Mouse (Mus musculus): ENCODE data around the gene Klf3. TPM values are rescaled to one million over a fixed set of nuclear protein-coding genes. Genes with fewer than 3 reads are reported as not detected.

Gene Klf3
- polyA plus RNA-seq, 2 experiments from 2014 or later, result 64.9 to 76.7 TPM

GRCm38 (mm10) chr5:64809864-64810263 is 6.7 kb downstream of the Klf3 start:
- ATAC-seq, result no peak

- no peak for ATAC-seq
These were observed 7.8 kb downstream of the Klf3 start for GRCm38 (mm10) chr5:64810860-64811499.

- peak; percentile 13 for ATAC-seq
These were observed 8.4 kb downstream of the Klf3 start for GRCm38 (mm10) chr5:64811500-64812123.

GRCm38 (mm10) chr5:64812124-64812982 is 9.2 kb downstream of the Klf3 start:
- ATAC-seq, result peak; percentile 37

- ATAC-seq, result no peak
These were observed 9.8 kb downstream of the Klf3 start for GRCm38 (mm10) chr5:64812983-64813304.

- ATAC-seq, result peak; percentile 22
These were observed 10.2 kb downstream of the Klf3 start for GRCm38 (mm10) chr5:64813361-64813760.

- ATAC-seq, result no peak
These were observed 11.2 kb downstream of the Klf3 start for GRCm38 (mm10) chr5:64814416-64814815.

GRCm38 (mm10) chr5:64815631-64816030 is 12.4 kb downstream of the Klf3 start:
- no peak for ATAC-seq

GRCm38 (mm10) chr5:64816290-64816973 is 13.2 kb downstream of the Klf3 start:
- ATAC-seq, result no peak

- no peak for ATAC-seq
These were observed 13.7 kb downstream of the Klf3 start for GRCm38 (mm10) chr5:64816974-64817296.

GRCm38 (mm10) chr5:64819390-64819789 is 16.2 kb downstream of the Klf3 start:
- peak; percentile 98 for ATAC-seq

- ATAC-seq, result no peak
These were observed 16.9 kb downstream of the Klf3 start for GRCm38 (mm10) chr5:64820138-64820537.

GRCm38 (mm10) chr5:64821294-64821693 is 18.1 kb downstream of the Klf3 start:
- no peak for ATAC-seq

- no peak for ATAC-seq
These were observed 18.8 kb downstream of the Klf3 start for GRCm38 (mm10) chr5:64821964-64822363.

GRCm38 (mm10) chr5:64823431-64823830 is 20.2 kb downstream of the Klf3 start:
- ATAC-seq, result no peak

- ATAC-seq, result no peak
These were observed 21.6 kb downstream of the Klf3 start for GRCm38 (mm10) chr5:64824765-64825164.

- no peak for ATAC-seq
These were observed 22.3 kb downstream of the Klf3 start for GRCm38 (mm10) chr5:64825496-64825895.

- ATAC-seq, result no peak
These were observed 24.0 kb downstream of the Klf3 start for GRCm38 (mm10) chr5:64827151-64827550.

- no peak for ATAC-seq
These were observed 25.1 kb downstream of the Klf3 start for GRCm38 (mm10) chr5:64828314-64828713.

GRCm38 (mm10) chr5:64829606-64830005 is 26.4 kb downstream of the Klf3 start:
- no peak for ATAC-seq

GRCm38 (mm10) chr5:64830773-64831172 is 27.6 kb downstream of the Klf3 start:
- ATAC-seq, result no peak

GRCm38 (mm10) chr5:64833410-64833809 is 30.2 kb downstream of the Klf3 start:
- ATAC-seq, result no peak

- ATAC-seq, result no peak
These were observed 31.0 kb downstream of the Klf3 start for GRCm38 (mm10) chr5:64834213-64834612.
